Mouse (Mus musculus) yolk sac, embryonic 10.5 days (tissue): ENCODE measurements around the gene Caln1.

ENCODE experiments used
- DNase-seq: peaks from one replicate; pipeline ENCODE4 v3.0.0-alpha.2; 2017; ENCODE audit warnings: low spot score

Gene Caln1

GRCm38 (mm10) chr5:130369237-130369636 is at the start of gene Caln1:
Caln1 (plus strand) TSS chr5:130369455.
- DNase-seq: no peak

- no peak for DNase-seq
Measured at GRCm38 (mm10) chr5:130319783-130320182, 49.5 kb upstream of the Caln1 start.

- no peak for DNase-seq
Measured at GRCm38 (mm10) chr5:130320485-130320884, 48.8 kb upstream of the Caln1 start.

- DNase-seq: no peak
Measured at GRCm38 (mm10) chr5:130325486-130325885, 43.8 kb upstream of the Caln1 start.

GRCm38 (mm10) chr5:130327615-130328263 is 41.5 kb upstream of the Caln1 start:
- no peak for DNase-seq

- no peak for DNase-seq
Measured at GRCm38 (mm10) chr5:130328366-130328765, 40.9 kb upstream of the Caln1 start.

GRCm38 (mm10) chr5:130329889-130330288 is 39.4 kb upstream of the Caln1 start:
- no peak for DNase-seq

- no peak for DNase-seq
Measured at GRCm38 (mm10) chr5:130330801-130331200, 38.5 kb upstream of the Caln1 start.

GRCm38 (mm10) chr5:130331206-130331605 is 38.0 kb upstream of the Caln1 start:
- DNase-seq: no peak

GRCm38 (mm10) chr5:130333566-130333965 is 35.7 kb upstream of the Caln1 start:
- DNase-seq: no peak

- no peak for DNase-seq
Measured at GRCm38 (mm10) chr5:130333971-130334370, 35.3 kb upstream of the Caln1 start.

GRCm38 (mm10) chr5:130335462-130335861 is 33.8 kb upstream of the Caln1 start:
- DNase-seq: no peak

- DNase-seq: no peak
Measured at GRCm38 (mm10) chr5:130340656-130341055, 28.6 kb upstream of the Caln1 start.

- DNase-seq: no peak
Measured at GRCm38 (mm10) chr5:130344999-130345398, 24.3 kb upstream of the Caln1 start.

- DNase-seq: no peak
Measured at GRCm38 (mm10) chr5:130345871-130346270, 23.4 kb upstream of the Caln1 start.

GRCm38 (mm10) chr5:130355223-130355622 is 14.0 kb upstream of the Caln1 start:
- no peak for DNase-seq

GRCm38 (mm10) chr5:130363111-130363510 is 6.1 kb upstream of the Caln1 start:
- DNase-seq: no peak

- DNase-seq: peak; percentile 28
Measured at GRCm38 (mm10) chr5:130363773-130364172, 5.5 kb upstream of the Caln1 start.

GRCm38 (mm10) chr5:130368236-130368635 is 1.0 kb upstream of the Caln1 start:
- no peak for DNase-seq

GRCm38 (mm10) chr5:130375411-130375810 is 6.2 kb downstream of the Caln1 start:
- DNase-seq: no peak

GRCm38 (mm10) chr5:130384222-130384912 is 15.1 kb downstream of the Caln1 start, which contains the start of gene A330070K13Rik:
A330070K13Rik (minus strand) TSS chr5:130384631.
- no peak for DNase-seq

GRCm38 (mm10) chr5:130386418-130386817 is 17.2 kb downstream of the Caln1 start:
- DNase-seq: no peak

- no peak for DNase-seq
Measured at GRCm38 (mm10) chr5:130393618-130394355, 24.5 kb downstream of the Caln1 start.
